Mouse (Mus musculus) ES-E14 (cell line): ENCODE measurements at regions not wholly inside any gene's neighbourhood (a gene's known extent, or its start where the extent isn't known, plus 50 kb on each side); places are given as distances from the start of the nearest gene placed in this dataset.

ENCODE experiments used
- DNase-seq: peaks from one replicate; pipeline ENCODE4 v3.0.0-alpha.2; 2013; ENCODE audit warnings: low read depth, low spot score
- H3K27ac ChIP-seq: 2 replicates; pipeline ENCODE4 v1.5.1; 2012; ENCODE audit warnings: low read depth, mild to moderate bottlenecking, low read length, moderate library complexity, mixed read lengths; ENCODE audit not compliant: poor library complexity, insufficient read depth, severe bottlenecking
- H3K36me3 ChIP-seq: 2 replicates; pipeline ENCODE4 v1.6.1; 2012; ENCODE audit warnings: mild to moderate bottlenecking, low read length, moderate library complexity, mixed read lengths; ENCODE audit not compliant: control insufficient read depth, poor library complexity, insufficient read depth, severe bottlenecking
- H3K4me1 ChIP-seq, 2 experiments: fragments of 150-350 bp in 1 of 2; sonication (generic) in 1 of 2; 2 replicates each; pipeline ENCODE4 v1.6.1; 2012; ENCODE audit warnings: low read length in 2 of 2, mild to moderate bottlenecking in 1 of 2, mixed read lengths in 1 of 2; ENCODE audit not compliant: control insufficient read depth in 2 of 2, insufficient read depth in 2 of 2, poor library complexity in 1 of 2
- H3K4me3 ChIP-seq, 2 experiments: fragments of 150-350 bp in 1 of 2; sonication (generic) in 1 of 2; 2 replicates each; pipeline ENCODE4 v1.5.1; 2012; ENCODE audit warnings: low read length in 2 of 2, low read depth in 1 of 2, mild to moderate bottlenecking in 1 of 2, mixed read lengths in 1 of 2; ENCODE audit not compliant: insufficient read depth in 1 of 2, poor library complexity in 1 of 2, severe bottlenecking in 1 of 2
- H3K9ac ChIP-seq: 2 replicates; pipeline ENCODE4 v1.6.1; 2012; ENCODE audit warnings: low read depth, mild to moderate bottlenecking, low read length, mixed read lengths; ENCODE audit not compliant: poor library complexity, insufficient read depth, severe bottlenecking
- H3K9me3 ChIP-seq: fragments of 150-350 bp; sonication (generic); 2 replicates; pipeline ENCODE4 v1.6.1; 2012; ENCODE audit warnings: low read depth, mild to moderate bottlenecking, low read length; ENCODE audit not compliant: control insufficient read depth, insufficient read depth
- CHD2 ChIP-seq: IDR thresholded peaks from 2 replicates; pipeline ENCODE4 v1.6.1; 2014; ENCODE audit warnings: mild to moderate bottlenecking, low read depth, low read length, inconsistent platforms
- HCFC1 ChIP-seq: IDR thresholded peaks from 2 replicates; pipeline ENCODE4 v1.6.1; 2012; ENCODE audit warnings: low read length, inconsistent platforms, borderline replicate concordance; ENCODE audit not compliant: insufficient read depth
- MAFK ChIP-seq: IDR thresholded peaks from 2 replicates; pipeline ENCODE4 v1.6.1; 2014; ENCODE audit warnings: mild to moderate bottlenecking, low read depth, low read length, inconsistent platforms; ENCODE audit not compliant: insufficient read depth
- ZC3H11A ChIP-seq: IDR thresholded peaks from 2 replicates; pipeline ENCODE4 v1.6.1; 2012; ENCODE audit warnings: low read depth, mild to moderate bottlenecking, inconsistent platforms, low read length, borderline replicate concordance
- ZNF384 ChIP-seq: IDR thresholded peaks from 2 replicates; pipeline ENCODE4 v1.6.1; 2012; ENCODE audit warnings: low read depth, low read length, inconsistent platforms
- in situ Hi-C, 2 experiments: fragments of 600-800 bp; cut with MboI; formaldehyde crosslinking; loops; one replicate each; pipeline ENCODE4 v1.15.1; 2025; ENCODE audit warnings: low sequenced_read_pairs in 2 of 2, inconsistent platforms in 1 of 2; ENCODE audit not compliant: unreplicated experiment in 2 of 2

DNA sequence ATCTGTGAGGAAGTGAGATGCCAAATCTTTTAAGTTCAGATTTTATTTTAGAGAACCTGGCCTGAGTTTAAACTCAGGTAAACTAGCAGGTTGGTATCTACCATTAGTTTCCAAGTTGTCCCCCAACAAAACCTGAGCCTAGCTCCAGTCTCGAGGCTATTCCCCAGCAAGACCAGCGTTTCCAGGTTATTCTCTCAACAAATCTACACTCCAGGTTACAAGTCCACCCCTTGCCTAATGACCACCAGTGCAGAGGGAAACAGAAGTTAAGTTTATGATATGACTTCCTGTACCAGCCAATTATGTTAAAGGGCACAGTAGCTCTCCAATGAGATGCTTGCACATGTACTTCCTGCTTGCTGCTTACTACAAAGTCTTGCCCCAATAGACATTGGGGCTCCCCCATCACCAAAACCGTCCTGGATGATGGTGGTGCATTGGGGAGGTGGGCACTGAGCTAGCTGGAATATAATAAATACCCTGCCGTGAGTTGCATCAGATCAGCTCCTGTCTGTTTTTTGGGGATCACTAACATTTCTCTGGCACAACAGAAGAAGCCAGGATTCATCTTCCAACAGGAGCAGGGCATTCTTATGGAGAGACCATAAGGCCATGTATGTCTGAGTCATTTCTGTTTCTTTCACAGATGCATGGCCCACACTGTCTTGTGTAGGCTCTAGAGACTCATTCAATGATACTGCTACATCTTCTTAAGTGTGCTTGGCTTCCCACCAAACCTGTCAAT lies 111.2 kb upstream of the Cpsf6 start:
- H3K36me3 ChIP-seq: no peaks in the 10 kb centered on the region
- DNase-seq: no peak
- H3K4me1 ChIP-seq: peaks cover 0 to 2% of the 10 kb centered on the region in 2 experiments; a peak in 1 of 4 replicates
- no peak overlapping the region for H3K9ac ChIP-seq
- in situ Hi-C loops: no loop called here
- TF ChIP-seq CHD2 (no peak), ZC3H11A (no peak), HCFC1 (no peak), MAFK (no peak), ZNF384 (no peak)
- no peaks in the 10 kb centered on the region for H3K9me3 ChIP-seq
- no peak overlapping the region for H3K4me3 ChIP-seq
- no peak overlapping the region for H3K27ac ChIP-seq

DNA sequence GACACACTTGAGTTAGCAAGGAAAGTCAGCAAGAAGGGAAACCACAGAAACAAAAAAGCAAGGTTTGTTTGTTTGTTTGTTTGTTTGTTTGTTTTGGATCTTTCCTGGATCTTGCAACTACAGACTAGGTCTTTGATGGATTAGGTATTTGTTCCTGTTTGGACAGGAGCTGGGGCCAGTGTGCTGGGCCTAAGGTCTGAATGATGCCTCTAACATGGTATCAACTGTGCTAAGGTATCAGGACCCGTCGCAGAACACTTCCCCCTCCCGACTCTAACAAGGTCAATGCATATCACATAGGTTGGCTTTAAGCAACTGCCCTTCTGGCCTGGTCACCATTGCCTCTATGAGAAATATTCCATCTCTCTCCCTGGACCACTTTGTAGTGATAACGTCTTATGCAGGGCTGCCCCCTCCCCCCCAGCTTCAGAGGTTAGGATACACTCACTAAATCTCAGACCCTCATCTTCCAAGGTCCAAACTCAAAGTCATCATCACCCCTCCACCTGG lies 103.3 kb upstream of the Cpsf6 start:
- no peaks in the 10 kb centered on the region for H3K36me3 ChIP-seq
- in situ Hi-C loops: no loop called here
- no peak overlapping the region for H3K27ac ChIP-seq
- DNase-seq: no peak
- no peak overlapping the region for H3K4me3 ChIP-seq
- H3K9ac ChIP-seq: no peak overlapping the region
- H3K4me1 ChIP-seq: no peaks in the 10 kb centered on the region
- TF ChIP-seq ZC3H11A (no peak), MAFK (no peak)
- no peaks in the 10 kb centered on the region for H3K9me3 ChIP-seq

DNA sequence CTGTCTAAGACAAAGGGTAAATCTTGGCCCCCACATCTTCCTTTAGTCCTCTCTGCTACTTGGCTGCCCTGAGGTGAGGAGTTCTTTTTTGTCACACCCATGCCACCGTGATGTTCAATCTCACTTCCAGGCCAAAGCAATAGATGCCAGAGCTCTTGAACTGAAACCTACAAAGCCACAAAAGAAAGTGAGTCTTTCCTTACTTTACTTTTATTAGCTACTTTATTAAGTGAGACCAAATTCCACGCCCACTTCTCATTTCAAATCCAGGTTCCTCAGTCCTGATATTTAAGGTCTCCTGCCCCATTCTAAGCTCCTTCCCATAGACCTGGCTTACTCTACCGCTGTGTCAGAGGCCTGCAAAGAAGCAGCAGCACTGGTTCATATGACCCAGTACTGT lies 102.5 kb upstream of the Cpsf6 start:
- Histone ChIP-seq H3K36me3 (no peaks in the 10 kb centered on the region), H3K9me3 (no peaks in the 10 kb centered on the region), H3K4me1 (no peaks in the 10 kb centered on the region), H3K27ac (no peak overlapping the region), H3K4me3 (no peak overlapping the region), H3K9ac (no peak overlapping the region)
- DNase-seq: no peak
- in situ Hi-C loops: no loop called here
- no peak for TF ChIP-seq ZC3H11A
- no peak for TF ChIP-seq ZNF384
- no peak for TF ChIP-seq HCFC1
- no peak for TF ChIP-seq MAFK
- no peak for TF ChIP-seq CHD2

DNA sequence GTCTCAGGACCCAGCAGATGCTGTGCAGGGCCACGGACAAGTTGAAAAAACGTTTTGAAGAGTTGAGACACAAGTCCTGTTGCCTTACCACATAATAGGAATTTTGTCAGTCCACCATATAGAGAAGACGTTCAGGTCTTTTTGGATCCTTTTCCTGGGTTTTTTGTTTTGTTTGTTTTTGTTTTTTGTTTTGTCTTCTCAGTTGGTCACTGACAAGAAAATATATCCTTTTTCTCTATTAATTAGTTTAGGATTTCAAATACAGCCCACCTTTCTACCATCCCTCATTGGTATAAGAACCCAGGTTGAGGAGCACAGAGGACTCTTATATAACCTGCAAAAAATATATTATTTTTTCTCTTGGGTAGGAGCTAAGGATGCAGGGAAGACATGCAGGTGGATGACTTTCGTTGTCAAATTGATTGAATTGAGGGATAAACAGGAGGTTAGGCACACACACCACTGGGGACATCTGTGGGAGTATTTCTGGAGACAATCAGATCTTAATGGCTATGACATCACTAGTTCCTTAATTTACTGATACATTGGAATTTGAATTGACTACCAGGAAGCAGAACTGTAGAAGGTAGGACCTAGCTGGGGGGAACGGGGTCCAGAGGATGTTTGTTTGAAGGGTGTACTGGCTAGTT lies 101.7 kb upstream of the Cpsf6 start:
- Histone ChIP-seq H3K9me3 (no peaks in the 10 kb centered on the region), H3K4me1 (no peaks in the 10 kb centered on the region), H3K36me3 (no peaks in the 10 kb centered on the region), H3K27ac (no peak overlapping the region), H3K9ac (no peak overlapping the region), H3K4me3 (no peak overlapping the region)
- no peak for DNase-seq
- in situ Hi-C loops: no loop called here
- no peak for TF ChIP-seq MAFK
- no peak for TF ChIP-seq HCFC1
- TF ChIP-seq ZNF384: no peak
- no peak for TF ChIP-seq ZC3H11A
- no peak for TF ChIP-seq CHD2
